Mouse (Mus musculus): ENCODE results near the gene Gm15023.
"Not testable (repeated sequence)": the region's sequence is repeated elsewhere in the genome, so short reads cannot be mapped to it uniquely, and the experiment has no call there.

The Gm15023 gene

DNA sequence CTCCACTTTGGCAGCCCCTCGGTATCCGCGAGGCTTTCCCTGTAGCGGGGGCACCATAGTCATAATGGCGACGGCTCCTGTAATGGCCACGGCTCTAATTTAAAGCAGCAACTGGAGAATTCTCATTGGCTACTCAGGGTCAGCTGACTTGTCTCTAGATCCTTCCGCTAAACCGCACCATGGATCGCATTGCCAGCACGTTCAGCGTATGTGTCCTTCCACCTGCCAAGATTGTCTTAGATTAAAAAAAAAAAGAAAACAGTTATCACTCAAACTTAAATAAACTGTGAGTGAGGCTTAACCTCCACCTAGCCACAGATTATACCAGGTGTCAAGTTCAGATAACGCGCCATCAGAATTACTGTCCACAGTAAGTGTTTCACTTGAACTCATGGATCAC is at the start of gene Gm15023:
Gm15023 (minus strand) TSS at position 101 of the 400 bp plus-strand sequence.
- not testable (repeated sequence) for DNase-seq (ENCODE audit: extremely low read depth, low read depth, low spot score)

- DNase-seq (ENCODE audit: extremely low read depth, low read depth, low spot score) = no peak
Measured at GRCm38 (mm10) chrX:135210436-135211221, 33.2 kb upstream of the Gm15023 start, which contains the start of gene Tceal6. Gene Tceal6, minus strand, starts transcription at chrX:135210687.

DNA sequence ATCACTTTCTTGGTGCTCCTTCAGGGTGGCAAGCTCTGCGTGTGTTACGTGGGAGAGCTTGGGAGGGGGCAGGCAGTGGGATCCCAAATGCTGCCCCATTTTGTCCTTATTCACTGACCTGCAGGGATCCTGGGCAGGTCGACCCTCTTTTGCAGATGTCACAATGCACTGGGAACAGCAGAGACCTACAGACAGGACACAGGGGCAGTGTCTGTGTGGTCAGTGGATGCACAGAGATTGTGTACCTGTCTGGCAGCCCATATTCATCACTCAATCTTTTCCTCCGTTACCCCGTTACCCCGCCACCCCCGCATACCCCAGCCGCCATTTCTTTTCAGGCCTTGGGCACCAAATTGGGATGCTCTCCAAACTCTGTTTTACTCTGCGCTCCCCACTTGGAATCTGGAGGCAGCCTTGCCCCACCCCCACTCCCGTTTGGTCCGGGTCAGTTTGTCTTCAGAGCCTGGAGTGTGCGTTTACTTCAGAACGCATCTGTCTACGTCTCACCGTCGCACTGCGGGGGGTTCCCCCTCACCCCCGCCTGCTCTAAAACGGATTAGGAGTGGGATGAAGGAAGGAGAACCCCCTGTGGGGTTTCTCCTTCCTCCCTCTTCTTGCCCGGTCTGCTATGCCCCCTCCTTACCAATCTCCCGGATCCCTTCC is 32.5 kb upstream of the Gm15023 start:
- not testable (repeated sequence) for DNase-seq (ENCODE audit: extremely low read depth, low read depth, low spot score)

DNA sequence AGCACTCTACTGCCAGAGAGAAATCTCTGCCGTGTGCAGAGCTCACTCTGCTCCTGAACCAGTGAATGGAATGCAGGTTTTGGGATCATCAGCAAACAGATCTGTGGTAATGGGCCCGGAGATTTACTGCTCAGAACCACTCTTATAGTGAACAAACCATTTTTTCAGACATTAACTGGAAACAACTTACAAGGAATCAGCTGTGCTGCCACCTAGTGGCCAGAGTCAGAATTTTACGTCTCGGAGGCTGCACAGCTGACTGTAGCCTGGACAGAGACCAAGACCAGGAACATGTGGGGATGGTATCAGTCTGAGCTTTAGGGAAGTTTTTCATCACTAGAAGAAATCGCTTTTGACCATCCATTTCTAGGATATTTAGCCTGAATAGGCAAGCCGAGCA is 12.5 kb upstream of the Gm15023 start:
- DNase-seq (ENCODE audit: extremely low read depth, low read depth, low spot score) = not testable (repeated sequence)

- DNase-seq (ENCODE audit: extremely low read depth, low read depth, low spot score) = not testable (repeated sequence)
Measured at GRCm38 (mm10) chrX:135188661-135189060, 11.2 kb upstream of the Gm15023 start.

Measured in fat pad, adult 2 months (tissue).